In genomic region chr2:119744163-119745111, GRCm38 (mm10) we compare ENCODE assay signal across 8 mouse cellular contexts. TPM values are rescaled to one million over a fixed set of nuclear protein-coding genes. Genes with fewer than 3 reads are reported as not detected.
DNase-seq lines count a peak whose midpoint lies in the region; ATAC-seq and TF ChIP-seq lines count a peak whose summit lies in the region.

No protein-coding gene starts in this region.

- peak; percentile 12 for DNase-seq in thymus, adult 2 months
- no peak for DNase-seq in thymus, adult 18-20 months
- DNase-seq in hindbrain, postnatal 0 days (ENCODE audit: low spot score): peak; percentile 44
- DNase-seq in liver, embryonic 14.5 days (ENCODE audit: low read depth in 3 of 3, low spot score in 3 of 3): peak in 2 of 3 experiments; percentile 19 to 64
- peak; percentile 28 for DNase-seq in neural tube, embryonic 11.5 days (ENCODE audit: low spot score)
- DNase-seq in cerebellum, adult 2 months: no peak
- no peak for DNase-seq in left cerebral cortex, adult 18-20 months (ENCODE audit: low spot score in 2 of 2)

- no peaks in the 10 kb centered on the region; the same call in 1 of the 2 replicates for H3K9me3 ChIP-seq in erythroblast, embryonic 14.5 days (ENCODE audit: control insufficient read depth, low read length)
- no peaks in the 10 kb centered on the region for H3K9me3 ChIP-seq in hindbrain, postnatal 0 days (ENCODE audit: low read length)
- no peaks in the 10 kb centered on the region for H3K9me3 ChIP-seq in liver, embryonic 14.5 days (ENCODE audit: control insufficient read depth, low read length)
- H3K9me3 ChIP-seq in neural tube, embryonic 11.5 days (ENCODE audit: control insufficient read depth, low read length): no peaks in the 10 kb centered on the region

- no peak overlapping the region for H3K27ac ChIP-seq in thymus, adult 2 months (ENCODE audit: control insufficient read depth, insufficient read depth, low read length)
- H3K27ac ChIP-seq in hindbrain, postnatal 0 days: peak overlapping the region; percentile 3; the same call in 1 of the 2 replicates
- no peak overlapping the region for H3K27ac ChIP-seq in liver, embryonic 14.5 days
- H3K27ac ChIP-seq in neural tube, embryonic 11.5 days (ENCODE audit: low read depth, low read length): no peak overlapping the region
- no peak overlapping the region for H3K27ac ChIP-seq in cerebellum, adult 2 months (ENCODE audit: insufficient read depth, low read length)

- H3K36me3 ChIP-seq in thymus, adult 2 months (ENCODE audit: control insufficient read depth, insufficient read depth, low read length): no peaks in the 10 kb centered on the region
- no peaks in the 10 kb centered on the region; the same call in 1 of the 2 replicates for H3K36me3 ChIP-seq in erythroblast, embryonic 14.5 days (ENCODE audit: control insufficient read depth)
- no peaks in the 10 kb centered on the region for H3K36me3 ChIP-seq in hindbrain, postnatal 0 days (ENCODE audit: insufficient read depth, low read length)
- H3K36me3 ChIP-seq in liver, embryonic 14.5 days (replicated peaks; ENCODE audit: control insufficient read depth, insufficient read depth, low read depth): no peaks in the 10 kb centered on the region
- no peaks in the 10 kb centered on the region for H3K36me3 ChIP-seq in neural tube, embryonic 11.5 days (ENCODE audit: control insufficient read depth, insufficient read depth, low read length)

- 0 out of 2 replicates have a peak, but pooled peaks have one; percentile 25 for ATAC-seq in hindbrain, postnatal 0 days
- peak; percentile 71 for ATAC-seq in liver, embryonic 14.5 days (ENCODE audit: insufficient read depth)
- no peak for ATAC-seq in neural tube, embryonic 11.5 days (ENCODE audit: insufficient read depth, low FRiP score, low TSS enrichment)

- no peak for TF ChIP-seq CTCF in thymus, adult 2 months (IDR thresholded peaks at IDR 0.05; ENCODE audit: borderline replicate concordance, control insufficient read depth, extremely low read depth, insufficient read depth, low read length, poor library complexity)
- no peak; the same call in 1 of the 2 replicates for TF ChIP-seq CTCF in hindbrain, postnatal 0 days (IDR thresholded peaks at IDR 0.05; ENCODE audit: low read depth)
- TF ChIP-seq CTCF in liver, embryonic 14.5 days (IDR thresholded peaks at IDR 0.05; ENCODE audit: low read depth): no peak
- no peak for TF ChIP-seq CTCF in cerebellum, adult 2 months (IDR thresholded peaks at IDR 0.05; ENCODE audit: borderline replicate concordance, insufficient read depth, low read depth, low read length)

- H3K4me2 ChIP-seq in hindbrain, postnatal 0 days (ENCODE audit: low read depth, low read length): peak overlapping the region; percentile 91
- H3K4me2 ChIP-seq in liver, embryonic 14.5 days (ENCODE audit: low read depth): peak overlapping the region; percentile 100
- peak overlapping the region; percentile 15 for H3K4me2 ChIP-seq in neural tube, embryonic 11.5 days (ENCODE audit: low read depth)

- peaks cover 26% of the 10 kb centered on the region for H3K4me1 ChIP-seq in thymus, adult 2 months (replicated peaks; ENCODE audit: control insufficient read depth, insufficient read depth, low read length)
- H3K4me1 ChIP-seq in erythroblast, embryonic 14.5 days (ENCODE audit: control insufficient read depth): peaks cover 41% of the 10 kb centered on the region
- H3K4me1 ChIP-seq in hindbrain, postnatal 0 days (ENCODE audit: insufficient read depth, low read length): no peaks in the 10 kb centered on the region; the same call in 1 of the 2 replicates
- H3K4me1 ChIP-seq in liver, embryonic 14.5 days (replicated peaks; ENCODE audit: control insufficient read depth in 2 of 2, insufficient read depth in 2 of 2, low read length in 1 of 2): peaks cover 20 to 26% of the 10 kb centered on the region in 2 experiments
- peaks cover 17% of the 10 kb centered on the region for H3K4me1 ChIP-seq in neural tube, embryonic 11.5 days (ENCODE audit: control insufficient read depth, insufficient read depth, low read length)
- H3K4me1 ChIP-seq in cerebellum, adult 2 months (ENCODE audit: control insufficient read depth, insufficient read depth, low read length): no peaks in the 10 kb centered on the region; the same call in 1 of the 2 replicates

- TF ChIP-seq EP300 in liver, embryonic 14.5 days (IDR thresholded peaks at IDR 0.05; ENCODE audit: low read depth): no peak

- H3K27me3 ChIP-seq in thymus, adult 2 months (ENCODE audit: control insufficient read depth, insufficient read depth, low read length): peaks cover 15% of the 10 kb centered on the region
- H3K27me3 ChIP-seq in erythroblast, embryonic 14.5 days (ENCODE audit: control insufficient read depth): peaks cover 79% of the 10 kb centered on the region
- H3K27me3 ChIP-seq in hindbrain, postnatal 0 days (ENCODE audit: insufficient read depth, low read length): peaks cover 14% of the 10 kb centered on the region
- H3K27me3 ChIP-seq in liver, embryonic 14.5 days (ENCODE audit: control insufficient read depth, insufficient read depth, low read length): peaks cover 22% of the 10 kb centered on the region
- peaks cover 36% of the 10 kb centered on the region for H3K27me3 ChIP-seq in neural tube, embryonic 11.5 days (ENCODE audit: control insufficient read depth, insufficient read depth, low read length)
- H3K27me3 ChIP-seq in cerebellum, adult 2 months (ENCODE audit: control insufficient read depth, insufficient read depth, low read length): peaks cover 14% of the 10 kb centered on the region; the same call in 1 of the 2 replicates

- no peak for TF ChIP-seq POLR2A in thymus, adult 2 months (IDR thresholded peaks at IDR 0.05; ENCODE audit: control insufficient read depth, extremely low read depth, insufficient read depth, low read length, poor library complexity)
- no peak for TF ChIP-seq POLR2A in cerebellum, adult 2 months (IDR thresholded peaks at IDR 0.05; ENCODE audit: borderline replicate concordance, insufficient read depth, low read length)

- H3K4me3 ChIP-seq in thymus, adult 2 months (ENCODE audit: control insufficient read depth, insufficient read depth, low read length): no peak overlapping the region
- peak overlapping the region; percentile 77 for H3K4me3 ChIP-seq in erythroblast, embryonic 14.5 days (replicated peaks)
- peak overlapping the region; percentile 50 for H3K4me3 ChIP-seq in hindbrain, postnatal 0 days (ENCODE audit: low read length)
- H3K4me3 ChIP-seq in liver, embryonic 14.5 days (ENCODE audit: insufficient read depth in 1 of 2, low read depth in 2 of 2, low read length in 2 of 2): peak overlapping the region; percentile 18 to 72
- H3K4me3 ChIP-seq in neural tube, embryonic 11.5 days (ENCODE audit: low read depth, low read length): peak overlapping the region; percentile 21
- H3K4me3 ChIP-seq in cerebellum, adult 2 months (replicated peaks; ENCODE audit: insufficient read depth, low read depth, low read length): no peak overlapping the region

- WGBS in thymus, adult 2 months: 17% methylated on average over 46 of the region's 46 CpGs
- 5% methylated on average over 44 of the region's 46 CpGs for WGBS in hindbrain, postnatal 0 days
- WGBS in liver, embryonic 14.5 days (ENCODE audit: insufficient replicate concordance): 3% methylated on average over 46 of the region's 46 CpGs
- WGBS in neural tube, embryonic 11.5 days: 3% methylated on average over 46 of the region's 46 CpGs
- WGBS in cerebellum, adult 2 months: 28% methylated on average over 46 of the region's 46 CpGs

- H3K9ac ChIP-seq in hindbrain, postnatal 0 days (replicated peaks; ENCODE audit: low read length): 0 out of 2 replicates have a peak overlapping the region, but pooled peaks have one; percentile 17
- H3K9ac ChIP-seq in liver, embryonic 14.5 days (replicated peaks): no peak overlapping the region
- H3K9ac ChIP-seq in neural tube, embryonic 11.5 days (ENCODE audit: low read length): peak overlapping the region; percentile 15; the same call in 1 of the 2 replicates

RNA-seq across cellular contexts. Expression of gene Itpka, which starts 2.3 kb away (rescaled TPM):
- 4.8 and 4.9 TPM in 2 replicates for polyA plus RNA-seq in thymus, adult 2 months (2012; rRNA removed)
- polyA plus RNA-seq in erythroblast, embryonic 14.5 days (2012): 0.05 and 0.06 TPM in 2 replicates
- total RNA-seq in hindbrain, postnatal 0 days (2014; rRNA removed): 5.8 and 8.5 TPM in 2 replicates
- 3.3 and 3.5 TPM in 2 replicates for polyA plus RNA-seq in hindbrain, postnatal 0 days (2015; fragmentation: Nextera tagmentation; extraction: Ambion mirVana)
- 2.0 and 2.1 TPM in 2 replicates for polyA plus RNA-seq in liver, embryonic 14.5 days (2012; rRNA removed)
- polyA plus RNA-seq in liver, embryonic 14.5 days (2014; fragmentation: Nextera tagmentation; extraction: Ambion mirVana): 2.3 and 2.4 TPM in 2 replicates
- 0.78 and 1.1 TPM in 2 replicates for polyA plus RNA-seq in neural tube, embryonic 11.5 days (2014; fragmentation: Nextera tagmentation; extraction: Ambion mirVana)
- polyA plus RNA-seq in cerebellum, adult 2 months (2012; rRNA removed): 65.2 and 78.5 TPM in 2 replicates
- 100 to 1,000 TPM; 179 to 201 TPM for total RNA-seq in left cerebral cortex, adult 18-20 months (2021)

RNA-seq across cellular contexts. Expression of gene Ltk, which starts 15.8 kb away (rescaled TPM):
- 11.5 and 13.0 TPM in 2 replicates for polyA plus RNA-seq in thymus, adult 2 months (2012; rRNA removed)
- not detected in 2 replicates for polyA plus RNA-seq in erythroblast, embryonic 14.5 days (2012)
- total RNA-seq in hindbrain, postnatal 0 days (2014; rRNA removed): 5.8 and 8.5 TPM in 2 replicates
- polyA plus RNA-seq in hindbrain, postnatal 0 days (2015; fragmentation: Nextera tagmentation; extraction: Ambion mirVana): 2.0 TPM in 2 replicates
- 0.08 and 0.12 TPM in 2 replicates for polyA plus RNA-seq in liver, embryonic 14.5 days (2012; rRNA removed)
- polyA plus RNA-seq in liver, embryonic 14.5 days (2014; fragmentation: Nextera tagmentation; extraction: Ambion mirVana): 0.05 and 0.06 TPM in 2 replicates
- 0.13 TPM in 1 of 2 replicates, not detected in the other for polyA plus RNA-seq in neural tube, embryonic 11.5 days (2014; fragmentation: Nextera tagmentation; extraction: Ambion mirVana)
- 16.5 and 19.1 TPM in 2 replicates for polyA plus RNA-seq in cerebellum, adult 2 months (2012; rRNA removed)
- 10 to 100 TPM; 21.4 to 22.9 TPM for total RNA-seq in left cerebral cortex, adult 18-20 months (2021)

RNA-seq across cellular contexts. Expression of gene Rpap1, which starts 42.9 kb away (rescaled TPM):
- polyA plus RNA-seq in thymus, adult 2 months (2012; rRNA removed): 54.6 and 64.4 TPM in 2 replicates
- polyA plus RNA-seq in erythroblast, embryonic 14.5 days (2012): 0.74 and 0.80 TPM in 2 replicates
- total RNA-seq in hindbrain, postnatal 0 days (2014; rRNA removed): 19.6 and 22.5 TPM in 2 replicates
- polyA plus RNA-seq in hindbrain, postnatal 0 days (2015; fragmentation: Nextera tagmentation; extraction: Ambion mirVana): 11.2 and 11.9 TPM in 2 replicates
- 6.1 and 6.6 TPM in 2 replicates for polyA plus RNA-seq in liver, embryonic 14.5 days (2012; rRNA removed)
- polyA plus RNA-seq in liver, embryonic 14.5 days (2014; fragmentation: Nextera tagmentation; extraction: Ambion mirVana): 6.0 and 6.7 TPM in 2 replicates
- polyA plus RNA-seq in neural tube, embryonic 11.5 days (2014; fragmentation: Nextera tagmentation; extraction: Ambion mirVana): 23.5 and 26.6 TPM in 2 replicates
- polyA plus RNA-seq in cerebellum, adult 2 months (2012; rRNA removed): 15.9 and 17.5 TPM in 2 replicates
- total RNA-seq in left cerebral cortex, adult 18-20 months (2021): 10 to 100 TPM; 17.8 to 20.5 TPM

RNA-seq across cellular contexts. Expression of gene Tyro3, which starts 53.1 kb away (rescaled TPM):
- 6.5 and 7.1 TPM in 2 replicates for polyA plus RNA-seq in thymus, adult 2 months (2012; rRNA removed)
- polyA plus RNA-seq in erythroblast, embryonic 14.5 days (2012): 0.01 TPM in 1 of 2 replicates, not detected in the other
- total RNA-seq in hindbrain, postnatal 0 days (2014; rRNA removed): 85.8 and 98.9 TPM in 2 replicates
- polyA plus RNA-seq in hindbrain, postnatal 0 days (2015; fragmentation: Nextera tagmentation; extraction: Ambion mirVana): 26.5 and 26.6 TPM in 2 replicates
- 0.71 and 0.76 TPM in 2 replicates for polyA plus RNA-seq in liver, embryonic 14.5 days (2012; rRNA removed)
- 0.65 and 0.73 TPM in 2 replicates for polyA plus RNA-seq in liver, embryonic 14.5 days (2014; fragmentation: Nextera tagmentation; extraction: Ambion mirVana)
- 19.0 and 20.0 TPM in 2 replicates for polyA plus RNA-seq in neural tube, embryonic 11.5 days (2014; fragmentation: Nextera tagmentation; extraction: Ambion mirVana)
- 150 and 154 TPM in 2 replicates for polyA plus RNA-seq in cerebellum, adult 2 months (2012; rRNA removed)
- total RNA-seq in left cerebral cortex, adult 18-20 months (2021): 100 to 1,000 TPM; 192 to 195 TPM

Comparison
In these comparisons a context has a peak if more than half of its experiments do, and no peak if none do; other contexts are left out.
1. DNase-seq: peak in thymus, adult 2 months (single experiment), hindbrain, postnatal 0 days (single experiment), liver, embryonic 14.5 days (2 of 3) and neural tube, embryonic 11.5 days (single experiment); none in thymus, adult 18-20 months (0 of 2), cerebellum, adult 2 months (0 of 2) and left cerebral cortex, adult 18-20 months (0 of 2).
2. H3K4me3 ChIP-seq: peak in erythroblast, embryonic 14.5 days (single experiment), hindbrain, postnatal 0 days (single experiment), liver, embryonic 14.5 days (2 of 2) and neural tube, embryonic 11.5 days (single experiment); none in thymus, adult 2 months (single experiment) and cerebellum, adult 2 months (single experiment).
3. H3K4me2 ChIP-seq: peak in every context shown above with its lines; median percentile 100 in liver, embryonic 14.5 days; 91 in hindbrain, postnatal 0 days; 15 in neural tube, embryonic 11.5 days.
4. RNA of gene Itpka, which starts 2.3 kb away (polyA plus RNA-seq): 65.2 to 78.5 TPM in cerebellum, adult 2 months; 4.8 to 4.9 TPM in thymus, adult 2 months, 3.3 to 3.5 TPM in hindbrain, postnatal 0 days, 2.0 to 2.4 TPM in liver, embryonic 14.5 days, 0.78 to 1.1 TPM in neural tube, embryonic 11.5 days and 0.05 to 0.06 TPM in erythroblast, embryonic 14.5 days; every median in the first group is over 10 times any median in the second.